7 mouse cellular contexts compared by ENCODE assay signal in genomic region chr10:71857518-71857973, GRCm38 (mm10).
DNase-seq lines count a peak whose midpoint lies in the region; ATAC-seq and TF ChIP-seq lines count a peak whose summit lies in the region.

No protein-coding gene starts in this region.

- peak; percentile 47 for TF ChIP-seq RAD21 in CH12.LX (IDR thresholded peaks at IDR 0.05; ENCODE audit: low read depth, low read length)

- intact Hi-C loops in left cerebral cortex, postnatal 36 days (cut with DNase I): loop anchor here (10.0 kb wide), 1 partner anchor 1237 kb away; the partner anchor contains the start of gene Pcdh15

- 8% methylated on average over 8 of the region's 8 CpGs for WGBS in hindbrain, embryonic 16.5 days

- TF ChIP-seq CTCF in CH12.LX (conservative IDR thresholded peaks at IDR 0.05 in 1 of 2, IDR thresholded peaks at IDR 0.05 in 1 of 2; ENCODE audit: low read depth in 2 of 2, low read length in 2 of 2): peak; percentile 11 to 42; a peak in 2 of 4 replicates
- peak; percentile 90 for TF ChIP-seq CTCF in Patski (IDR thresholded peaks at IDR 0.05)

- POLR2A ChIA-PET in Patski (lab: Charles Lee): no interaction called here

- no peak overlapping the region for H3K4me3 ChIP-seq in CH12.LX (replicated peaks in 1 of 3; ENCODE audit: low read depth in 2 of 3, low read length in 2 of 3, poor library complexity in 1 of 3)
- H3K4me3 ChIP-seq in hindbrain, embryonic 16.5 days (ENCODE audit: low read length): no peak overlapping the region

- TF ChIP-seq EP300 in CH12.LX (IDR thresholded peaks at IDR 0.05; ENCODE audit: low read length): no peak

- DNase-seq in CH12.LX (ENCODE audit: extremely low read depth) (peak; percentile 12), Patski (ENCODE audit: low read depth, low spot score) (no peak)
- DNase-seq in embryo, embryonic 10 days (ENCODE audit: low spot score): peak; percentile 71
- peak; percentile 40 to 46 for DNase-seq in left cerebral cortex, postnatal 36 days (ENCODE audit: low spot score in 2 of 2)
- DNase-seq in retina, adult 2 months (ENCODE audit: low read depth, low spot score): peak; percentile 23
- no peak for DNase-seq in natural killer cell, adult 2 months (ENCODE audit: low spot score in 2 of 2)

- H3K4me1 ChIP-seq in CH12.LX (ENCODE audit: control insufficient read depth in 1 of 2, insufficient read depth in 2 of 2): no peaks in the 10 kb centered on the region
- no peaks in the 10 kb centered on the region for H3K4me1 ChIP-seq in hindbrain, embryonic 16.5 days (ENCODE audit: control insufficient read depth, insufficient read depth, low read depth, low read length)

- in situ Hi-C loops in CH12.LX (cut with MboI; ENCODE audit: low pct_ligation_motif_present, low pct_unique_long_range_greater_than_20kb, low sequenced_read_pairs): no loop called here
- in situ Hi-C loops in Patski (cut with MboI; ENCODE audit: low pct_unique_long_range_greater_than_20kb): loop anchor here (10.0 kb wide), 1 partner anchor 527 kb away; no protein-coding TSS in a partner anchor

- ATAC-seq in Patski: peak; percentile 65
- peak; percentile 90 for ATAC-seq in hindbrain, embryonic 16.5 days

- dilution Hi-C loops in CH12.LX (cut with MboI; ENCODE audit: extremely low pct_ligation_motif_present, extremely low pct_unique_long_range_greater_than_20kb, low sequenced_read_pairs): no loop called here

- no peak overlapping the region for H3K9ac ChIP-seq in CH12.LX (ENCODE audit: insufficient read depth, low read depth)
- no peak overlapping the region for H3K9ac ChIP-seq in hindbrain, embryonic 16.5 days (ENCODE audit: low read depth, low read length)

- CTCF ChIA-PET in Patski (lab: Charles Lee): interaction anchor here (0.6 to 1.8 kb wide), 10 partner anchors 10 to 1044 kb away, joined by 3 to 7 read pairs (median 3); no protein-coding TSS in a partner anchor

- no peaks in the 10 kb centered on the region for H3K36me3 ChIP-seq in CH12.LX (replicated peaks in 1 of 2; ENCODE audit: control insufficient read depth in 1 of 2, insufficient read depth in 1 of 2, low read length in 1 of 2)
- no peaks in the 10 kb centered on the region for H3K36me3 ChIP-seq in hindbrain, embryonic 16.5 days (ENCODE audit: control insufficient read depth, insufficient read depth, low read length)

- no peak overlapping the region for H3K27ac ChIP-seq in CH12.LX (ENCODE audit: insufficient read depth, low read depth)
- no peak overlapping the region for H3K27ac ChIP-seq in hindbrain, embryonic 16.5 days (ENCODE audit: low read depth, low read length)

- H3K4me2 ChIP-seq in CH12.LX (ENCODE audit: insufficient read depth, low read depth, poor library complexity, severe bottlenecking): no peak overlapping the region
- H3K4me2 ChIP-seq in hindbrain, embryonic 16.5 days (ENCODE audit: low read length): peak overlapping the region; percentile 37

- H3K9me3 ChIP-seq in CH12.LX (replicated peaks; ENCODE audit: low read length): no peaks in the 10 kb centered on the region
- no peaks in the 10 kb centered on the region for H3K9me3 ChIP-seq in hindbrain, embryonic 16.5 days (ENCODE audit: control insufficient read depth, low read length)

- no peaks in the 10 kb centered on the region for H3K79me2 ChIP-seq in CH12.LX (replicated peaks; ENCODE audit: control insufficient read depth, extremely low read depth, insufficient read depth, poor library complexity, severe bottlenecking)

- TF ChIP-seq POLR2A in CH12.LX (IDR thresholded peaks at IDR 0.05; ENCODE audit: low read depth, low read length): no peak

- H3K27me3 ChIP-seq in CH12.LX (replicated peaks) (no peaks in the 10 kb centered on the region), Patski (no peaks in the 10 kb centered on the region)
- H3K27me3 ChIP-seq in hindbrain, embryonic 16.5 days (replicated peaks; ENCODE audit: control insufficient read depth, insufficient read depth, low read length): no peaks in the 10 kb centered on the region

TF ChIP-seq in CH12.LX, 34 proteins besides CTCF, POLR2A, EP300 and RAD21:
- TF ChIP-seq SMC3 (IDR thresholded peaks at IDR 0.05; ENCODE audit: low read depth, low read length) (peak; percentile 22), UBTF (IDR thresholded peaks at IDR 0.05; ENCODE audit: low read depth, low read length) (no peak)

Comparison
In these comparisons a context has a peak if more than half of its experiments do, and no peak if none do; other contexts are left out.
1. DNase-seq: peak in CH12.LX (single experiment), embryo, embryonic 10 days (single experiment), left cerebral cortex, postnatal 36 days (2 of 2) and retina, adult 2 months (single experiment); none in Patski (single experiment) and natural killer cell, adult 2 months (0 of 2).